Mouse (Mus musculus): Measurements from ENCODE around the gene Lamc3.

DNA sequence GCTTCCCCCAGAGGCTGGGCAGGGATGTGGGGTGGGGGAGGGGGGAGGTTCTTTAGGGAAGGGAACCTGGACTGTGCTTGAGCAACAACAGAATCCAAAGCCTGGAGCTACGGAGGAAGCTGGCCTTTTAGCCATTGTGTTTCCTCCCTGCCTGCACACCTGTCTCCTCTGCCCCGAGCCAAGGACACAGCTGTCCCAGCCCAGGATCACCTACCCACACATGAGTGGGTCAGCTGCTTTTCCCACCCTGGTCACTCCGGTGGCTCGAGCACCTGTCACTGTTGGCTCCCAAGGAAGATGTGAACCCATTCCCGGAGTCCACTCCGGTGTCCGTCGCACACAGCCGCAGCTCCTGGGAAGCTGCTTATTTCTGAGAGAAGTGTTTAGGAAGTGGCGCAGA, 70.1 kb downstream of the Lamc3 start:
- TF ChIP-seq CTCF (IDR thresholded peaks at IDR 0.05; ENCODE audit: control insufficient read depth, insufficient read depth, insufficient replicate concordance, low read depth, low read length) (no peak), POLR2A (IDR thresholded peaks at IDR 0.05; ENCODE audit: control insufficient read depth, low read depth, low read length) (no peak)

Measured in testis, adult 2 months (tissue).